Mouse (Mus musculus): ENCODE measurements around the gene Akr1b8.

- TF ChIP-seq CTCF (IDR thresholded peaks at IDR 0.05; ENCODE audit: control insufficient read depth, insufficient read depth, insufficient replicate concordance, low read depth, low read length) (no peak), POLR2A (IDR thresholded peaks at IDR 0.05; ENCODE audit: control insufficient read depth, low read depth, low read length) (no peak)
These were observed 30.9 kb downstream of the Akr1b8 start for GRCm38 (mm10) chr6:34384701-34385370.
